Mouse (Mus musculus): ENCODE data around the gene Gpcpd1. TPM values are rescaled to one million over a fixed set of nuclear protein-coding genes. Genes with fewer than 3 reads are reported as not detected.

Gpcpd1 gene
- 77.1 and 79.6 TPM in 2 replicates for polyA plus RNA-seq (2015; fragmentation: Nextera tagmentation; extraction: Ambion mirVana)

GRCm38 (mm10) chr2:132587240-132587779, at the start of gene Gpcpd1:
Gene Gpcpd1, minus strand, starts transcription at chr2:132587729.
- Histone ChIP-seq H3K9me3 (replicated peaks) (no peaks in the 10 kb centered on the region), H3K27me3 (replicated peaks) (no peaks in the 10 kb centered on the region), H3K36me3 (no peaks in the 10 kb centered on the region), H3K9ac (replicated peaks) (no peak within 1 kb of the TSS), H3K4me1 (peaks cover 2% of the 10 kb centered on the region), H3K27ac (replicated peaks) (no peak within 1 kb of the TSS), H3K4me3 (replicated peaks) (no peak within 1 kb of the TSS), H3K4me2 (no peak within 1 kb of the TSS)
- 92% methylated on average over 7 of the region's 7 CpGs for WGBS
- ATAC-seq (ENCODE audit: low FRiP score) = no peak

- no peak for ATAC-seq (ENCODE audit: low FRiP score)
- Histone ChIP-seq H3K4me2 (no peak overlapping the region), H3K4me3 (replicated peaks) (no peak overlapping the region), H3K9ac (replicated peaks) (no peak overlapping the region), H3K36me3 (no peaks in the 10 kb centered on the region), H3K4me1 (no peaks in the 10 kb centered on the region), H3K9me3 (replicated peaks) (no peaks in the 10 kb centered on the region), H3K27ac (replicated peaks) (no peak overlapping the region), H3K27me3 (replicated peaks) (no peaks in the 10 kb centered on the region)
- WGBS = 79% methylated on average over 1 of the region's 1 CpGs
Observed at GRCm38 (mm10) chr2:132636534-132636933, 49.0 kb upstream of the Gpcpd1 start.

GRCm38 (mm10) chr2:132628626-132629025, 41.1 kb upstream of the Gpcpd1 start:
- Histone ChIP-seq H3K27me3 (replicated peaks) (no peaks in the 10 kb centered on the region), H3K4me1 (no peaks in the 10 kb centered on the region), H3K4me2 (no peak overlapping the region), H3K36me3 (no peaks in the 10 kb centered on the region), H3K9me3 (replicated peaks) (no peaks in the 10 kb centered on the region), H3K9ac (replicated peaks) (no peak overlapping the region), H3K4me3 (replicated peaks) (no peak overlapping the region), H3K27ac (replicated peaks) (no peak overlapping the region)
- ATAC-seq (ENCODE audit: low FRiP score) = no peak
- 93% methylated on average over 2 of the region's 2 CpGs for WGBS

GRCm38 (mm10) chr2:132623092-132623491, 35.6 kb upstream of the Gpcpd1 start:
- H3K27me3 ChIP-seq (replicated peaks) = no peaks in the 10 kb centered on the region
- no peak overlapping the region for H3K9ac ChIP-seq (replicated peaks)
- H3K9me3 ChIP-seq (replicated peaks) = no peaks in the 10 kb centered on the region
- H3K4me2 ChIP-seq = no peak overlapping the region
- H3K36me3 ChIP-seq = no peaks in the 10 kb centered on the region
- no peak for ATAC-seq (ENCODE audit: low FRiP score)
- no peaks in the 10 kb centered on the region for H3K4me1 ChIP-seq
- H3K4me3 ChIP-seq (replicated peaks) = no peak overlapping the region
- 87% methylated on average over 1 of the region's 1 CpGs for WGBS
- H3K27ac ChIP-seq (replicated peaks) = no peak overlapping the region

GRCm38 (mm10) chr2:132617693-132618092, 30.2 kb upstream of the Gpcpd1 start:
- Histone ChIP-seq H3K9me3 (replicated peaks) (no peaks in the 10 kb centered on the region), H3K4me2 (no peak overlapping the region), H3K27ac (replicated peaks) (no peak overlapping the region), H3K27me3 (replicated peaks) (no peaks in the 10 kb centered on the region), H3K4me1 (no peaks in the 10 kb centered on the region), H3K9ac (replicated peaks) (no peak overlapping the region), H3K36me3 (no peaks in the 10 kb centered on the region), H3K4me3 (replicated peaks) (no peak overlapping the region)
- WGBS = 61% methylated on average over 3 of the region's 3 CpGs
- no peak for ATAC-seq (ENCODE audit: low FRiP score)

- Histone ChIP-seq H3K4me3 (replicated peaks) (no peak overlapping the region), H3K27me3 (replicated peaks) (no peaks in the 10 kb centered on the region), H3K27ac (replicated peaks) (no peak overlapping the region), H3K4me2 (no peak overlapping the region), H3K9ac (replicated peaks) (no peak overlapping the region), H3K9me3 (replicated peaks) (no peaks in the 10 kb centered on the region), H3K36me3 (no peaks in the 10 kb centered on the region), H3K4me1 (no peaks in the 10 kb centered on the region)
- 79% methylated on average over 5 of the region's 5 CpGs for WGBS
- ATAC-seq (ENCODE audit: low FRiP score) = no peak
Observed at GRCm38 (mm10) chr2:132613581-132614188, 26.2 kb upstream of the Gpcpd1 start.

GRCm38 (mm10) chr2:132611551-132612233, 24.2 kb upstream of the Gpcpd1 start:
- H3K27ac ChIP-seq (replicated peaks) = no peak overlapping the region
- no peak for ATAC-seq (ENCODE audit: low FRiP score)
- H3K9ac ChIP-seq (replicated peaks) = no peak overlapping the region
- WGBS = 91% methylated on average over 4 of the region's 4 CpGs
- H3K4me1 ChIP-seq = peaks cover 10% of the 10 kb centered on the region; the same call in 1 of the 2 replicates
- H3K4me2 ChIP-seq = no peak overlapping the region
- H3K4me3 ChIP-seq (replicated peaks) = no peak overlapping the region
- no peaks in the 10 kb centered on the region for H3K36me3 ChIP-seq
- H3K9me3 ChIP-seq (replicated peaks) = no peaks in the 10 kb centered on the region
- no peaks in the 10 kb centered on the region for H3K27me3 ChIP-seq (replicated peaks)

- ATAC-seq (ENCODE audit: low FRiP score) = peak; percentile 59
- peaks cover 10% of the 10 kb centered on the region; the same call in 1 of the 2 replicates for H3K4me1 ChIP-seq
- peak overlapping the region; percentile 46 for H3K27ac ChIP-seq (replicated peaks)
- 48% methylated on average over 10 of the region's 10 CpGs for WGBS
- H3K9me3 ChIP-seq (replicated peaks) = no peaks in the 10 kb centered on the region
- H3K27me3 ChIP-seq (replicated peaks) = no peaks in the 10 kb centered on the region
- H3K4me2 ChIP-seq = no peak overlapping the region
- H3K4me3 ChIP-seq (replicated peaks) = no peak overlapping the region
- no peak overlapping the region for H3K9ac ChIP-seq (replicated peaks)
- H3K36me3 ChIP-seq = no peaks in the 10 kb centered on the region
Observed at GRCm38 (mm10) chr2:132607141-132608093, 19.9 kb upstream of the Gpcpd1 start.

- H3K27me3 ChIP-seq (replicated peaks) = no peaks in the 10 kb centered on the region
- H3K27ac ChIP-seq (replicated peaks) = no peak overlapping the region
- ATAC-seq (ENCODE audit: low FRiP score) = no peak
- WGBS = 80% methylated on average over 5 of the region's 5 CpGs
- H3K4me3 ChIP-seq (replicated peaks) = no peak overlapping the region
- H3K4me1 ChIP-seq = peaks cover 10% of the 10 kb centered on the region; the same call in 1 of the 2 replicates
- H3K9ac ChIP-seq (replicated peaks) = no peak overlapping the region
- no peaks in the 10 kb centered on the region for H3K9me3 ChIP-seq (replicated peaks)
- no peaks in the 10 kb centered on the region for H3K36me3 ChIP-seq
- H3K4me2 ChIP-seq = no peak overlapping the region
Observed at GRCm38 (mm10) chr2:132605795-132606563, 18.4 kb upstream of the Gpcpd1 start.

- Histone ChIP-seq H3K4me2 (no peak overlapping the region), H3K9me3 (replicated peaks) (no peaks in the 10 kb centered on the region), H3K4me3 (replicated peaks) (no peak overlapping the region), H3K27ac (replicated peaks) (no peak overlapping the region), H3K27me3 (replicated peaks) (no peaks in the 10 kb centered on the region), H3K36me3 (no peaks in the 10 kb centered on the region), H3K9ac (replicated peaks) (no peak overlapping the region), H3K4me1 (peaks cover 10% of the 10 kb centered on the region; the same call in 1 of the 2 replicates)
- 90% methylated on average over 4 of the region's 4 CpGs for WGBS
- ATAC-seq (ENCODE audit: low FRiP score) = no peak
Observed at GRCm38 (mm10) chr2:132604922-132605321, 17.4 kb upstream of the Gpcpd1 start.

GRCm38 (mm10) chr2:132603706-132604105, 16.2 kb upstream of the Gpcpd1 start:
- peaks cover 10% of the 10 kb centered on the region; the same call in 1 of the 2 replicates for H3K4me1 ChIP-seq
- H3K27ac ChIP-seq (replicated peaks) = no peak overlapping the region
- no peaks in the 10 kb centered on the region for H3K27me3 ChIP-seq (replicated peaks)
- no peaks in the 10 kb centered on the region for H3K9me3 ChIP-seq (replicated peaks)
- H3K4me2 ChIP-seq = no peak overlapping the region
- H3K4me3 ChIP-seq (replicated peaks) = no peak overlapping the region
- WGBS = 85% methylated on average over 2 of the region's 2 CpGs
- H3K36me3 ChIP-seq = no peaks in the 10 kb centered on the region
- ATAC-seq (ENCODE audit: low FRiP score) = no peak
- H3K9ac ChIP-seq (replicated peaks) = no peak overlapping the region

All from neural tube, embryonic 15.5 days (tissue).